Mouse (Mus musculus): ENCODE data around the gene Stk11ip.
A peak's percentile ranks its signal among the peaks of the same experiment; 100 is the strongest.

The Stk11ip gene

DNA sequence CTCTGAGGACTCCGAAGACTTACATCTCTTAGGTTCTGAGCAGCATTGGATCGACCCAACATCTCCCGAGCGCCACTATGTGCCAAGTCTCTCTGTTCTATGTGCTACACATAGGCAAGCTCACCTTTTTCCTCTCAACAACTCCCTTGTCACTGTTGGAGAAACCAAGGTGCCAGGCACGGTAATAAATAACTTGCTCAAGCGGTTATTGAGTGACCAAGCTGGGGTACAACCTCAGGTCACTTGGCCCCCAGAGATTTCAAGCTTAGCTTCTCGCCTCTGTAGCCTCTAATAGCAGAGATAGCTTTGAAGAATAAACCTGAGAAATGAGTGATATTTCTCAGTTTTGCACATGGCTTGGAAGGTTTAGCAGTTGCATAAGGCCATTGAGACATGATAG lies 20.2 kb downstream of the Stk11ip start:
- DNase-seq (ENCODE audit: low spot score in 2 of 2), result no peak

DNA sequence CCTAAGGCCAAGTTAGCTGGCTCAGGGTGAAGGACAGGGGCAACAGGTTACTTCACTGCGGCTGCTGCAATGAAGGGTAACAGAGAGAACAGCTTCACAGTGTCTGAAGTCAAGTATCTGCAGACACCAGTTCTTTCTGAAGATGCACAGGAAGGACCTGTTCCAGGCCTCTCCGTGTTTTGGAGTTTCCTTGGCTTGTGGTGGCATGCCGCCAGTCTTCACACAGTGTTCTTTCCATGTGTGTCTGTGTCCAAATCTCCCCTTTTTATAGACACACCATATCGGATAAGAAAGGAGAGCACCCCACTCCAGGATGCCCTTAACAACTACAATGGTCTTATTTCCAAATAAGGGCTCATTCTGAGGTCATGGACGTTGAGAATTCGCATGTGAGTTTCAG lies 23.0 kb downstream of the Stk11ip start:
- no peak for DNase-seq (ENCODE audit: low spot score in 2 of 2)

DNA sequence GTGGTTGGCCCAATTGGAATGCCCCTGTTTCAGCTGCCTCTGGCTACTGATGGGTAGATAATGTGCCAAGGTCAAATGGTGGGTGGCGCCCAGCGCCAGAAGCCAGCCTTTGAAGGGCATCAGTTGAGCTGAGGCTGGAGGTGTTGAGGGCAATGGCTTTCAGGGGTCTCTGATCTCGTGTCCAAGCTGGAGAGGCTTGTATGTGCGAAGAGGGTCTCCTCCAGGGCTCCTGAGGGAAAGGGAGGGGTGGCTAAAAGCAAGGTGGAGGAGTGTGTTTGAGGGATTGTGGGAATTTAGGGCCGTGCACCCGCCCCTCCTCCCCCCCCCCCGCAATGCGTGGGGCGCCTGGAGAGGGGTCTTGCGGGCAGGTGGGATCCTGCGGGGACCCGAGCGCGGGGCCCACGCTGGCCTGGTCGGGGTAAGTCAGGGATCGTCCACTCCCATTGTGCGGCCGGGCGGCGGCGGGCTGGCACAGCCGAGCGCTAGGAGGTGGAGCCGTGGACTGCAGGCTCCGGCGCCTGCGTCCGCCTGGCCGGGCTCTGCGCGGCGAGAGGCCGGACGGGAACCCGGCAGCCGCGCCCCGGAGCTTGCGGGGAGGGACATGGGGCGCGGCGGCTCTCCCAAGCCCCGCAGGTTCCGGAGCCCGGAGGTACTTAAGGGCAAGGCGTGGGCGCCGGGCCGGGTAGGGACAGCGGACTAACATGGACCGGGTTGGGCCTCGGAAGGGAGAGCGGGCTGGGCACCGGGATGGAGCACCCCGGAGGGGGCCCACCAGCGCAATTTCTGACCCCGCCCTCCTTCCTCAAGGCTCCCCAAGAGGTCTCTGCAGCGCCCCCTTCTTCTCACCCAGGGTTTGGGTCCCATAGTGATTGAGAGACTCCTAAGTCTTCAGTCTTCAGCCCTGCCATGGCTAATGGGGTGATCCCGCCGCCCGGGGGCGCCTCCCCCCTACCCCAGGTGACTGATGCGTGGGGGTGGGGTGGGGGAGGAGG lies 24.9 kb downstream of the Stk11ip start, which contains the start of gene Slc4a3:
Slc4a3 (plus strand) TSS at position 302 of the 992 bp plus-strand sequence.
- DNase-seq (ENCODE audit: low spot score in 2 of 2), result peak in 1 of 2 experiments; percentile 66

DNA sequence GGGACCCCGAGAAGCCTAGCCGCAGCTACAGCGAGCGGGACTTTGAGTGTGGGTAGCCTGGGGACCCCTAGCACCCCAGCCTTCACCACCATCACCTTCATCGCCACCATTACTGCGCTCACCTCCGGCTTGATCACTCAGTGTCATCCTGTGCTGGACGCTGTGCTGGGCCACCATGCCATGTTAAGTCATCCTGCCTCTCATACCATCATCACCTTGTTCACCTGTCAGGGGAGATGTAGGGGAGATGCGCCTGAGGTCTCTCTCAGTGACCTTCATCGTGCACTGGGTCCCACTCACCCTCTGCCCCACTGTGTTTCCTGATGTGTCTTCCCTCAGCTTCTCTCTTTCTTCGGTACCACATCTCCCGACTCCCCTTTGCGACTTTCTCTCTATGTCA lies 26.0 kb downstream of the Stk11ip start:
- DNase-seq (ENCODE audit: low spot score in 2 of 2), result no peak

DNA sequence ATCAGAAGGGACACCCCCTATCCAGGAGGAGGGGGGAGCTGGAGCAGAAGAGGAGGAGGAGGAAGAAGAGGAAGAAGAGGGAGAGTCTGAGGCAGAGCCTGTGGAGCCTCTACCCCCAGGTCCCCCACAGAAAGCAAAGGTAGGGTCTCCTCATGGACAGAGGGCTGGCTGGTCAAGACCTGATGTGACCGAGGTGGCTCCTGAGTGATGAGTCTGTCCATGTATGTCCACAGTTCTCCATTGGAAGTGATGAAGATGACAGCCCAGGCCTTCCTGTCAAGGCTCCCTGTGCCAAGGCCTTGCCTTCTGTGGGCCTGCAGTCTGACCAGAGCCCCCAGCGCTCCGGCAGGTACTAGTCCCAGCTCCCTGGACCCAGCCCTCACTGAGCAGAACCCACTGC lies 26.8 kb downstream of the Stk11ip start:
- no peak for DNase-seq (ENCODE audit: low spot score in 2 of 2)

DNA sequence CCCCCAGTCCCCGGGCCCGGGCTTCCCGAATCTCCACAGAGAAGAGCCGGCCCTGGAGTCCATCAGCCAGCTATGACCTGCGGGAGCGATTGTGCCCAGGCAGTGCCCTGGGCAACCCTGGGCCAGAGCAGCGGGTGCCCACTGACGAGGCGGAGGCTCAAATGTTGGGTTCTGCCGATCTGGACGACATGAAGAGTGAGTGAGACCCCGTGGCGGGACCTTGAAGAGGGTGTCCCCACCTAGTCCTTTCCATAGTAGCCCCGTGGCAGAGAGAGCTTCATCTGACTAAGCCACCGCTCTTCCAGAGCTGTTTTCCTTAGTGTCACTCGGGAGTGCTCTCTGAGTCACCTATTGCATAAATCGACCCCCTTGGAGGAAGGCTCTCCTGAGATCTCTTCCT lies 27.5 kb downstream of the Stk11ip start:
- no peak for DNase-seq (ENCODE audit: low spot score in 2 of 2)

DNA sequence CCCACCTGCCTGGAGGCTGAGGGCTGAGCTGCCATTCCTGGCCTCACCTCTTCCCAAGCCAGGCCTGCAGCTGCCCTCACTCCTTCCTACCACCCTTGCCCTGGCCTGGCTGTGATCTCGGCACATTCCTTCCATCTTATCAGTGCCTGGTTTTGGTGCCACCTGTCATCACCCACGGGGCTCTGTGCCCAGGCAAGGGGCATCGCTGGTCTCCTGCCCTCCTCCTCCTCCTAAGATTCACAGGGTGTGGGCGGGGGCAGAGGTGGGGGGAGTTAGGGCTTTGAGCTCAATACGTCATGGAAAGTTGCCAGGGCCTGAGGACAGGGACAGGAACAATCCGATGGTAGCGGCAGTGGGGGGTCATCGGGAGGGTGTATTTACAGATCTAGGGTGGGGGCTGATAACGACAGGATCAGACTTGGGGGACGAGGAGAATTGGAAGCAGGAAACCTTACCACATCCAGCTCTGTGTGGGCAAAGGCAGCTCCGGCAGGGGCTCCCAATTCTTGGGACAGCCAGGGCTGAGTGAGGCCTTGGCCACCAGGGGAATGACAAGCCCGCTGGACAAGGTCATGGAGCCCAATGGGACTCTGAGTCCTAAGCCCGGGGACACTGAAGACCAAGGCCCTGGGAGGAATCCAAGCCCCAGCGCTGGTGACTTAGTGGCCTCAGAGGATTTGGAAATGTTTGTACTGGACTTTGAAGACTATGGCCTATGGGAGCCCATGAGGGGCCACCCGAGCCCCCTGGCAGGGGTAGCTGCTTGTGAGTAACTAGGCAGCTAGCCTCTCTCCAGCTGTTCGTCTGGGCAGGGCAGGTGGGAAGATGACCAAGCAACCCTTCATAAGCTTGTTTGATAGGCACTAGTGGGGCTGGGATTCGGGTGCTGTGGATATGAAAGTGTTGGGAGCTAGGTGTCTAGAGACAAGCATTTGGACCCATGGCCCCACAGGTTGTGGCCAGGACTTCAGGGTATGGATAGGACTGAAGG lies 28.3 kb downstream of the Stk11ip start:
- no peak for DNase-seq (ENCODE audit: low spot score in 2 of 2)

DNA sequence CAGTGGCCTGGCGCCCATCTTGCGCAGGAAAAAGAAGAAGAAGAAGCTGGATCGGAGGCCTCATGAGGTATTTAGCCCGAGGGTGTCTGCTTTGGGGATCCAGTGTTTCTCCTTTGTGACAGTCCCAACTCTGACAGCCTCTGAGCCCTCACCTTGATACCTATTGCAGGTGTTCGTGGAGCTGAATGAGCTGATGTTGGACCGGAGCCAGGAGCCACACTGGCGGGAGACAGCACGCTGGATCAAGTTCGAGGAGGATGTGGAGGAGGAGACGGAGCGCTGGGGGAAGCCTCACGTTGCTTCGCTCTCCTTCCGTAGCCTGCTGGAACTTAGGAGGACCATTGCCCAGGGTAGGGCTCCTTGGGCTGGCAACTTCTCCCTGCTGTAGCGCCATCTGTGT lies 29.3 kb downstream of the Stk11ip start:
- no peak for DNase-seq (ENCODE audit: low spot score in 2 of 2)

DNA sequence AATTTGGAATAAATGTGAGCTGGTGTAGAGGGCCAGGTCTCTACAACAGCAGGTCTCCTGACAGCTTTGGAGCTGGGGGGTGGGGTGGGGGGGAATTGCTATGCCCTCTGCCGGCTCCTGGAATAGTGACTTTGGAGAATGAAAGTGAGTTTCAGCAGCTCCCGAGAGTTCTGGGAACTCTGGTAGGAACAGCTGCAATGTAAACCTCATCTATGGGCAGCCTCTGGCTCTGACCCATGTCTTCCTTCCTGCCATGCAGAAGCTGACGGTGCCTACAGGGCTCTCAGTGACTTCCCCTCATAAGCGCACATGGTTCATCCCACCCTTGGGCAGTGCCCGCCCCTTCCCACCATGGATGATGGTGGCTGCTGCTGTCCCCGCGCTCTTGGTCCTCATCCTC lies 34.4 kb downstream of the Stk11ip start:
- no peak for DNase-seq (ENCODE audit: low spot score in 2 of 2)

DNA sequence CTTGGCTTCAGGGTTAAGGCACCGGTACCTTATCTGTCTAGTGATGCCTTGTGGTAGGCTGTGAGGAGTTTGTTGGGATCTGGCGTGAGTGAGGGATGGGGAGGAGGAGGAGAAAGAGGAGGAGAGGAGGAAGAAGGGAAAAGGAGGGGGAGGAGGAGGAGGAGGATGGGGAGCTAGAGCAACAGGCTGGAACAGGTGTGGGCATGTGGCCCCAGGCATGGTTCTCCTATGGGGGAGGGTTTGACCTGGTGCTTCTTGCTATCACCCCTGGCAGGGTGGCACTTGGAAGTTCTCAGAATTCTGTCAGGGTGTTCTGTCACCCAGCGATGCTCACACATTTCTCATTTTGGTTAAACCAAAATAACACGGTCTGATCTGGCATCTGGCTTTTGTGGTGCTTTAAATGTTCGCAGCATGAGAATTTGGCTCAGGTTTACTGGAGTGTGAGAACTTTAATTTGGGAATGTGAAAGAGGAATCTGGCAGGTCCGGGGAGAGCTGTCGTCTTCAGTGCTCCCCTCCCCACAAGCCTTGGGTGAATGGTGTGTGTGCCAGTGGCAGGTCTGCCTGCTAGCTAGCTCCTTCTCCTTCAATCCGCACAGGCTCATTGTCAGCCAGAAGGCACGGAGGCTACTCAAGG lies 34.9 kb downstream of the Stk11ip start:
- DNase-seq (ENCODE audit: low spot score in 2 of 2), result no peak

DNA sequence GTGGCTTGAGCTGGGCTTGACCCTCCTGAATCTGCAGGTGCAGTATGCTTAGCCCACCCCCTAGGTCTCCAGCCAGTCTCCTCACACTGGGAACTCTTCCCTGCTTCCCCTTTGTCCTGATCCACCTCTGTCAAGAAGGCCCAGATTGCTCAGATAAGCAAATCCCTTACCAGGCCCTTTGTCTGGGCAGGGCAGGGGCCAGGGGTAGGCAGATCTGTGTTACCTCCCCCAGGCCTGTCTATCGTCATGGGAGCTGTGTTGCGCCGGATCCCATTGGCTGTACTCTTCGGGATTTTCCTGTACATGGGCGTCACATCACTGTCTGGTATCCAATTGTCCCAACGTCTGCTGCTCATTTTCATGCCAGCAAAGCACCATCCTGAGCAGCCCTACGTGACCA lies 35.7 kb downstream of the Stk11ip start:
- no peak for DNase-seq (ENCODE audit: low spot score in 2 of 2)

DNA sequence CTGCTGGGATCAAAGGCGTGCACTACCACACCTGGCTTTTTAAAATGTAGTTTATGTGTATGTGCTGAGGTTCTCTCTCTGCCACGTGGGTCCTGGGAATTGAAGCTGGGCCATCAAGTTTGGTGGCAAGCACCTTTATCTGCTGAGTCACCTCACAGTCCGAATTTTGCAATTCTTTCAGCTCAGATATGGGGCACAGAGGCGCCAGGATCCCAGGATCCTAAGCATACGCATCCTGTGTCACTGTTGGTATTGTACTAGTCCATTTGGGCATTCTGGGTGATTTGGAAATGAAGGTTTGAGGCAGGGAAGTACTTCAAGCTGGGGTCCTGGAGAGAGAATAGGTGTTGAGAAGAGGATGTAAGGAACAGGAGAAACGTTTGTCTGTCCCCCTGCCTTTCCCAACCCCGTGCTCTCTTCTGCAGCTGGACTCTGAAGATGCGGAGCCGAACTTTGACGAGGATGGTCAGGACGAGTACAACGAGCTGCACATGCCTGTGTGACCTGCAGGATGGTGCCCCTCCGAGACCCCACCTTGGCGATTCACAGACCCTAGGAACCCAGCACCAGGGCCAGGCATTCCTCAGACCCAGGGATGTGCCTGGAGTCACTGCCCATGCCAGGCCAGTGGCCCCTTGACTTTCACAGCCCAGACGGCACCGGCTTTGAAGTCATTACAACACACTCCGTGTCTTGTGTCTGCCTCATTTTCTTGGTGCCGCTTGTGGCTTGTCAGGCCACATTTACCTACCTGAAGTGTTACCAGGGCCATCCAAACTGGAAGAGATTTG lies 37.3 kb downstream of the Stk11ip start:
- no peak for DNase-seq (ENCODE audit: low spot score in 2 of 2)

DNA sequence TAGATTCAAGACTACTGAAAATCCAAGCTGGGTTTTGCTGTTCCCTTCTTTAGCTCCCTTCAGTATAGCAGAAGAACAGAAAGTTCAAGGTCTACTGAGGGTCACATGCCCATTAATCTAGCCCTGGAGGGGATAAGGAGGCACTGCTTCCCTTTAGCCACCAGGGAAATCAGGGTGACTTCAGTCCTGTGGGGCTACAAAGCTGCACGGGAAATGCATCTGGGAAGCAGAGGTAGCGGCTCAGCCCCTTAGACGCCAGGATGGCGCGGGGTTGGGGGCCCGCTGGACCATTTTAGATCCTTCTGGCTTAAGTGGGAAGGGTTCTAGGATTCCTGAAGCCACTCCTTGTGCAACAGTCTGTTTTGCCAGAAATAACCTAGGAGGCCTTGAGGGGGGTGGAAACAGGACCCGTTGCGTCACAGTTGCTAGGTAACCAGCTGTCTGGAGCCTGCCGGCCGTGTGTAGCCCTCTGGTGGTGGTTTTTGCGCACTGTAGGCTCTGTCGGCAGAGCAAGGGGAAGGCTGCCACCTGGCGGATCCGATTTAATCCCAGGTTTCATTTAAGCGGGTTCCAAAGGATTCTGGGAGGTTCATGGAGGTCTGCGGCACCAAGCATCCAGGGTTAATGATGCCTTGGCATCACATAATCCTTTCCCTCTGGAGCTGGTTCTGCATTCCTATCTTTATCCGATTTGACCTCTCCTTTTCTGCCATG lies 38.0 kb downstream of the Stk11ip start:
- peak; percentile 92 to 95 for DNase-seq (ENCODE audit: low spot score in 2 of 2)

DNA sequence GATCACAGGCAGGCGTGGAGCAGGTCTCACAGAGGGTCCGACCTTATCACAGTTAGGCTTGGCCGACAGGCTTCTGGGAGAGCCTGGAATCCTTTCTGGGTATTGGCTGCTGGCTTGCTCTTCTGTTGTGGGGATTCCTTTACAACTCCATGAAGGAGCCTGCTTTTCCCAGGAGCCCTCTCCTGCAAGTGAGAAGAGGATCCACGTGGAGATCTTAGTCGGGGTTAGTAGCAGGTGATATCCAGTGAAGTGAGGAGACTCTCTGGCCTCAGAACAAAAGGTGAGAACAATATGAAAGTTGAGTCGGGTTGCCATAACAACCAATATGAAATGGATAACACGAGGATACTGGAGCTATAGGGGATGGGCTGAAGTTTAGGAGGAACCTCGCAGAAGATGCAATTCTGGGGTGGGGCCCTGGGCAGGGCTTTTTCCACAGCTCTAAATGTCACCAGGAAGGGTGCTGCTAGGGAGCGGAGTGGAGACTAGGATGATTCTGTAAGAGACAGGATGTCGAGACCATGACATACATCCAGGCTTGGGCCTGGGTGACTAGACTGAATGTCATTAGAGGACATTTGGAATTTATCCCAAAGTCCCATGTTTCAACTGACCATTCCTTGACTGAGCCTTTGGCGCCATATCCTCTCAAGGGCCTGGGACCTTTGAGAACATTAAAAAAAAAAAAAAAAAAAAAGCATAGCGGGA lies 39.0 kb downstream of the Stk11ip start:
- DNase-seq (ENCODE audit: low spot score in 2 of 2), result no peak

DNA sequence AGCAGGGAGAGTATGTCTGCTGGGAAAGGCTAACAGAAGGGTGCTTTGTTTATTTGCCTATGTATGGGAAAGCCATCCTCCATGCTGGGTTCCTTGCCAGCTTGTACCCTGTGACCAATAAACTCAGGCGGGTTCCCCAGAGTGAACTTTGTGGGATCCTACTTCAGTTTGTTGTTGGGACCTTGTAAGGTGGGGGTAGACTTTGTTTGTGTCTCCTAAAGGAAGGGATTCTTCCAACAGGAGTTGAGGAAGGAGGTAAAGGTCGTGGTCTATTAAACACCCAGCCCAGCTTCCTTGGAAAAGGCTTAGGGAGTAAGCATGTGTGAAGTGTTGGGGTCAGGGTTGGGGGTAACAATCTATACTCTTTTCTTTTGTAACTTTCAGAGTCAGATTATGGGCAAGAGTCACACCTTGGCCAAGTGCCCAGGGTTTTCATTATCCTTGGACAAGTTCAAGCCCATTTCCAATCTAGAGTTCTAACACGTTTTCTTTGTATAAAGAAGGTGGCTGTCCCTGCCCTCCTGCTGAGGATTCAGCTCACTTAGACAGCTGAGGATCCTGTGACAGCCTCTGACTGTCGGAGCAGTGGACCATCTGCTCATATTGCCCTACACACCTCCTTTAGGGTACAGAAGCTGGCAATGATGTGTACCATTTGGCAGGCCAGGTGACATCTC lies 40.0 kb downstream of the Stk11ip start:
- DNase-seq (ENCODE audit: low spot score in 2 of 2), result no peak

DNA sequence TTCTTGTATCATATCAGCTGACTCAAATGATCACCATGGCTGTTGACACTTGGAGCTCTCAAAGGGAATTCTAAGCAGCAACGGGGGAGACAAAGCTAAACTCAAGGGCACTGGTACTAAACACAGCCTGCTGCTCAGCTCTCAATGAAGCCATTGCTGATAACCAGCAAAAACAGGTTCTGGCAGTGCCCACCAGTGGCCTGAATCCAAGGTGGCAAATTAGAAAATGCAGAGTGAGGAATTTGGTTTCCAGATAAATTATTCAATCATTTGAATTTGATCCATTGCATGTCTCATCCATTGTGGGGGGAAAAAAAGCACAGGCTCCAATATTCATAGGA lies 40.5 kb downstream of the Stk11ip start:
- no peak for DNase-seq (ENCODE audit: low spot score in 2 of 2)

DNA sequence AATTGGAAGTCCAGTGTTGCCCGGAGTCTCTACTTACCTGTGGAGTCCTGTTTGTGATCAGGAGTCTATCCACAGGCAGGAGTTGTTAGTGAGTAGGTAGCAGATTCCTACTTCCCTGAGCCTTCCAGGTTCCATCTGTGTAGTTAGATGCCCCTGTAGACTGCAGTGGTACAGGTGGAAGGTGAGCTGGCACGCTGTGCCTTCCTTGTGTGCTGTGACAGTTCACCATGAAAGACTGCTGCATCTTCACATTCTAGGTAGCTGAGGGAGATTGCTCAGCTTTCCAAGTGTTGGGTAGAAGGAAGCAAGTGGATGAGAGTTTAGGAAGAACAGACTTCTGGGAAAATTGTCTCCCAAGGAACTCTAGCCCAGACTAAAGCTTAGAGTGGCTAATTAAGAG lies 42.8 kb downstream of the Stk11ip start:
- no peak for DNase-seq (ENCODE audit: low spot score in 2 of 2)

DNA sequence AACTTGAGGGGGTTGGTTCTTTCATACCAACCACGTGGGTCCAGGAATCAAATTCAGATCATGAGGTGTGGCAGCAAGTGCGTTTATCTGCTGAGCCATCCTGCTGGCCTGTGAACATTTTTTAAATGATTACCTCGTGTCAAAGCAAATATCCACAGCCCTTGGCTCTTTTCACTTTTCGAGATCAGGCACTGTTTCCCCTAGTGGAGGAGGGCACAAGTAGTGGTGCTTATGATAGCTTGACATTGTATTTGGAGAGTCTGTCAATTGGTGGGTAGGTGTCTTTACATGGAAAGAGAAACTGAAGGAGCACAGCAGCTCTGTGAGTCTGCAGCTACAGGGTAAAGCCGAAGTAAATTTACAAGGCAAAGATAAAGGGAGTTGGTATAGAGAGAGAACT lies 43.6 kb downstream of the Stk11ip start:
- no peak for DNase-seq (ENCODE audit: low spot score in 2 of 2)

DNA sequence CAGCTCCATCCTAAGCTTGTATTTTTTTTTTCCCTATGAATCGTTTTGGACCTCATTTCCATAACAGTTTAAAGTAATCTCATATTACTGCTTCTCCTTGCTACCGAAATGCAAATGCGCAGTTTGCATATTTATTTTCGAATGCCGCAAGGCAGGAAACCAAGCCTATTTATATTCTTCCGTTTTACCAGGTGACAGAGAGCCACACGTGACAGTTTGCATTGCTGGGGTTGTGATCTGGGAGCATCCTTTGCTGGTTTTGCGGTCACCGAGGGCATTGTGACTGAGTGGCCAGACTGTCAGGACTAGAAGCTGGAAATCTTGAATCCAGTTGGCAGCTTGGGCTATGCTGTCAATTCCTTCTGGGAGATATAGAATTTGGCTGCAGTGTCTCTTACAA lies 44.3 kb downstream of the Stk11ip start:
- no peak for DNase-seq (ENCODE audit: low spot score in 2 of 2)

All from frontal cortex, postnatal 14 days (tissue).